8 mouse cellular contexts compared by ENCODE assay signal in the genomic region with DNA sequence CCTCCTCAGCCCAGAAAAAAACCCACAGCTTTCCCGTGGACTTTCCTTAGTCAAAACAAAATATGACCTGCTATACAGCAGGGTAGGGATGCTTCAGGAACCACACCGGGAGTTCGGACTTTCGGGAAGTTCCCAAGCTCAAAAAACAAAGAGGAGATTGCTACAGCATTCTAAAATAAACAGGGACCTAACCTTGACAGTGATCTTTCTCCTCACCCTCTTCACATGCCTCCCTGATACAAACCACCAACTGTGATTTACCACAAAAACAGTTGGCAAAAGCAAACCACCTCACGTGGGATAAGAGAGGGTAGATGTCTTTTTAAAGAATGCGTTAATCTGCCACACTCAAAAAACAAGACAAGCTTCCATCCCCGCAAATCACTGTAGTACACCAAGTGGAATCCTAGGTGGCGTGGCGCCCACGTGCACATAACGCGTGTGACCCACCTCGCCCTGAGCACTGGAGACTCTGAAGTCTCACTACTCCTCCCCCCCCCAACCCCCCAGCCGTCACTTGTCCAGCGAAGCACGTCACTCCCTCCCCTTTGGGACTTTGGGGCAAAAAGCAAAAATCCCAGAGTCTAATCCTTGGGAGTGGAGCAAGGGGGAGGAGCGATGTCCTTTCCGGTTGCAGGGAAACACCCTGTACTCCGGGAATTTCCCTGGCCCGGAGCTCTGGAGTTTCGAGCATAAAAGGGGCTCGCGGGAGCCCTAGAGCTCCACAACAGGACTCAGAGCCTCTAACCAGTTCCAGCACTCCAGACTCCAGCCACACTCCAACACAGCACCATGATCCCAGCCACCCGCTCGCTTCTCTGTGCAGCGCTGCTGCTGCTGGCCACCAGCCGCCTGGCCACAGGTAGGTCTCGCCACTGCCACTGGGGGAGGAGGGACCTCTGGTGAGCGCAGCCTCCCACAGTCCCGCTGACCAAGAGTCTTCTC. TPM values are rescaled to one million over a fixed set of nuclear protein-coding genes. Genes with fewer than 3 reads are reported as not detected.
DNase-seq lines count a peak whose midpoint lies in the region; ATAC-seq and TF ChIP-seq lines count a peak whose summit lies in the region.

TSS of gene Cxcl1 (plus strand) at position 723 of the 945 bp plus-strand sequence.

- H3K79me2 ChIP-seq in macrophage (ENCODE audit: inconsistent target): no peaks in the 10 kb centered on the region

- peak; percentile 60 for TF ChIP-seq CTCF in layer of hippocampus, adult 2 months (conservative IDR thresholded peaks at IDR 0.05)

- H3K27ac ChIP-seq in layer of hippocampus, adult 2 months: no peak within 1 kb of the TSS
- H3K27ac ChIP-seq in embryonic facial prominence, embryonic 15.5 days (replicated peaks): no peak within 1 kb of the TSS
- no peak within 1 kb of the TSS for H3K27ac ChIP-seq in heart, embryonic 16.5 days (ENCODE audit: low read length)
- no peak within 1 kb of the TSS for H3K27ac ChIP-seq in macrophage

- peak within 1 kb of the TSS; percentile 92 for H3K4me2 ChIP-seq in embryonic facial prominence, embryonic 15.5 days (replicated peaks)
- H3K4me2 ChIP-seq in heart, embryonic 16.5 days (ENCODE audit: low read depth, low read length): peak within 1 kb of the TSS; percentile 97

- WGBS in embryonic facial prominence, embryonic 15.5 days: 8% methylated on average over 30 of the region's 30 CpGs
- 11% methylated on average over 30 of the region's 30 CpGs for WGBS in heart, embryonic 16.5 days
- 50% methylated on average over 30 of the region's 30 CpGs for WGBS in macrophage (ENCODE audit: missing documents)

- peak within 1 kb of the TSS; percentile 39 for H3K9ac ChIP-seq in embryonic facial prominence, embryonic 15.5 days
- H3K9ac ChIP-seq in heart, embryonic 16.5 days (ENCODE audit: low read length): peak within 1 kb of the TSS; percentile 80

- H3K4me3 ChIP-seq in layer of hippocampus, adult 2 months: peak within 1 kb of the TSS; percentile 46
- H3K4me3 ChIP-seq in embryonic facial prominence, embryonic 15.5 days (replicated peaks): peak within 1 kb of the TSS; percentile 50
- H3K4me3 ChIP-seq in heart, embryonic 16.5 days (ENCODE audit: low read length): peak within 1 kb of the TSS; percentile 65
- H3K4me3 ChIP-seq in macrophage (ENCODE audit: inconsistent target): peak within 1 kb of the TSS; percentile 3; the same call in 1 of the 2 replicates

- no peaks in the 10 kb centered on the region for H3K27me3 ChIP-seq in embryonic facial prominence, embryonic 15.5 days
- H3K27me3 ChIP-seq in heart, embryonic 16.5 days (ENCODE audit: control insufficient read depth, insufficient read depth, low read length): no peaks in the 10 kb centered on the region; the same call in 1 of the 2 replicates

- no peaks in the 10 kb centered on the region for H3K9me3 ChIP-seq in embryonic facial prominence, embryonic 15.5 days (replicated peaks)
- H3K9me3 ChIP-seq in heart, embryonic 16.5 days (replicated peaks; ENCODE audit: control insufficient read depth, low read length): no peaks in the 10 kb centered on the region

- peak; percentile 67 for ATAC-seq in embryonic facial prominence, embryonic 15.5 days (ENCODE audit: insufficient number of reproducible peaks, low FRiP score, low TSS enrichment, low read depth)
- peak; percentile 77 for ATAC-seq in heart, embryonic 16.5 days (replicated peaks; ENCODE audit: extremely low read depth, insufficient read depth, low FRiP score)
- ATAC-seq in CD4-positive, CD25-positive, alpha-beta regulatory T cell, adult 4 months: no peak

- peaks cover 6% of the 10 kb centered on the region; the same call in 1 of the 2 replicates for H3K4me1 ChIP-seq in embryonic facial prominence, embryonic 15.5 days
- H3K4me1 ChIP-seq in heart, embryonic 16.5 days (ENCODE audit: control insufficient read depth, insufficient read depth, low read length): peaks cover 8% of the 10 kb centered on the region; the same call in 1 of the 2 replicates

- no peak for DNase-seq in layer of hippocampus, adult 2 months (ENCODE audit: low spot score in 2 of 2)
- no peak for DNase-seq in layer of hippocampus, postnatal 36 days
- peak; percentile 67 for DNase-seq in kidney, postnatal 14 days
- peak; percentile 78 for DNase-seq in skeletal muscle tissue, adult 2 months (ENCODE audit: low read depth, low spot score)

- H3K36me3 ChIP-seq in embryonic facial prominence, embryonic 15.5 days: no peaks in the 10 kb centered on the region
- H3K36me3 ChIP-seq in heart, embryonic 16.5 days (ENCODE audit: control insufficient read depth, insufficient read depth): no peaks in the 10 kb centered on the region
- no peaks in the 10 kb centered on the region for H3K36me3 ChIP-seq in macrophage (ENCODE audit: inconsistent target)

RNA-seq across cellular contexts. Expression of gene Cxcl1, which starts in this region (rescaled TPM):
- total RNA-seq in layer of hippocampus, adult 2 months (2021): not detected
- under 1 TPM; 0.37 to 0.68 TPM for total RNA-seq in layer of hippocampus, postnatal 36 days (2021)
- polyA plus RNA-seq in embryonic facial prominence, embryonic 15.5 days (2015; fragmentation: Nextera tagmentation; extraction: Ambion mirVana): 1.3 TPM in 2 replicates
- 0.85 and 0.92 TPM in 2 replicates for polyA plus RNA-seq in heart, embryonic 16.5 days (2015; fragmentation: Nextera tagmentation; extraction: Ambion mirVana)
- total RNA-seq in macrophage (2018; cell fraction: chromatin; rRNA removed): 100 to 1,000 TPM in 11 of 26 experiments, 10 to 100 TPM in 10, 1 to 10 TPM in 5; 2.0 to 855 (median 64.8) TPM
- total RNA-seq in macrophage (2018; cell fraction: cytosol; rRNA removed): 1,000 to 10,000 TPM in 3 of 26 experiments, 100 to 1,000 TPM in 9, 10 to 100 TPM in 8, 1 to 10 TPM in 4, under 1 TPM in 2; 0.39 to 1,427 (median 89.6) TPM
- 1,000 to 10,000 TPM in 3 of 26 experiments, 100 to 1,000 TPM in 16, 10 to 100 TPM in 3, 1 to 10 TPM in 4; 2.4 to 1,157 (median 196) TPM for total RNA-seq in macrophage (2018; cell fraction: nucleus; rRNA removed)
- polyA plus RNA-seq in macrophage (2018): 2.8 to 6.2 TPM (median 2.9 TPM) in 3 replicates
- polyA plus RNA-seq in CD4-positive, CD25-positive, alpha-beta regulatory T cell, adult 4 months (2017; shearing (Covaris generic)): not detected

Comparison
In these comparisons a context has a peak if more than half of its experiments do, and no peak if none do; other contexts are left out.
1. Peak in ATAC-seq, H3K4me3 ChIP-seq, H3K9ac ChIP-seq and H3K4me2 ChIP-seq in heart, embryonic 16.5 days; RNA of the gene not detected or under 1 TPM.
2. DNase-seq: peak in kidney, postnatal 14 days (single experiment) and skeletal muscle tissue, adult 2 months (single experiment); none in layer of hippocampus, adult 2 months (0 of 2) and layer of hippocampus, postnatal 36 days (0 of 2).
3. H3K4me3 ChIP-seq: peak in every context shown above with its lines; median percentile 65 in heart, embryonic 16.5 days; 50 in embryonic facial prominence, embryonic 15.5 days; 46 in layer of hippocampus, adult 2 months; 3 in macrophage.